Mouse (Mus musculus): ENCODE data around the gene Chrm5.
A peak's percentile ranks its signal among the peaks of the same experiment; 100 is the strongest.

Gene Chrm5

GRCm38 (mm10) chr2:112480669-112481068 lies at the start of gene Chrm5:
Gene Chrm5 (minus strand): TSS chr2:112480769.
- DNase-seq (ENCODE audit: low read depth in 1 of 2, low spot score in 2 of 2): no peak

DNA sequence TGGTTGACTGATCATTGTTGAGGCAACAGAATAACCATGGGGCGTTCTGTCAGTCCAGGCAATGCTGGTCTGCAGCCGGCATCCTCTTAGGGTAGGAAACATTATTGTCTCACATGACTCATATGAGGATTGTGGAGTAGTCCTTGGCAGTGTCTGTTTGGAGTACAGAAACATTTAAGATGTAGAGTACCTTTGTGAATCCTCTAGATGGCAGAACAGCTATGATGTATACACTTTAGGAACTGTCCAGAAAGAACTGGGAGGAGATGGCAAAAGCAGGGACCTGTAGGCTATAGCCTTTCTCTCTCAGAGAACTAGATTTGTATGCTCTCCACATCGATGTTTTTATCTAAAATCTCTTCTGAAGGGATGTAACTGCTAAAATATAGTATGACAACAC lies 46.4 kb upstream of the Chrm5 start:
- no peak for DNase-seq (ENCODE audit: low read depth in 1 of 2, low spot score in 2 of 2)

- DNase-seq (ENCODE audit: low read depth in 1 of 2, low spot score in 2 of 2): no peak
Observed at GRCm38 (mm10) chr2:112520526-112521482, 40.2 kb upstream of the Chrm5 start.

DNA sequence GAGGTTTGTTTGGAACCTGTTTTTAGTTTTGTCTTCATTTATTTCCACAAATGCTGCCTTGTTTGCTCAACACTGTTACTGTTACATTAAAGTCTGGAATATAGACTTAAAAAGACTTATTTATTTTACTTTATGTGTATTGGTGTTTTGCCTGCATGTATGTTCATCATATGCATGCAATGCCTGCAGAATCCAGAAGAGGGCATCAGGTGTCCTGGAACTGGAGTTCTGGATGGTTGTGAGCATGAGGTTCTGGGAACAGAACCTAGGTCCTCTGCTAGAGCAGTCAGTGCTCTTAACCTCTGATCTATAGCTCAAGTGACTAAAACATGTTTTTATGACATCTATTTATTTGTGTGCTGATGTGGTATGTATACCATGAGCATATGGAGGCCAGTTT lies 38.0 kb upstream of the Chrm5 start:
- no peak for DNase-seq (ENCODE audit: low read depth in 1 of 2, low spot score in 2 of 2)

GRCm38 (mm10) chr2:112517218-112517617 lies 36.6 kb upstream of the Chrm5 start:
- no peak for DNase-seq (ENCODE audit: low read depth in 1 of 2, low spot score in 2 of 2)

DNA sequence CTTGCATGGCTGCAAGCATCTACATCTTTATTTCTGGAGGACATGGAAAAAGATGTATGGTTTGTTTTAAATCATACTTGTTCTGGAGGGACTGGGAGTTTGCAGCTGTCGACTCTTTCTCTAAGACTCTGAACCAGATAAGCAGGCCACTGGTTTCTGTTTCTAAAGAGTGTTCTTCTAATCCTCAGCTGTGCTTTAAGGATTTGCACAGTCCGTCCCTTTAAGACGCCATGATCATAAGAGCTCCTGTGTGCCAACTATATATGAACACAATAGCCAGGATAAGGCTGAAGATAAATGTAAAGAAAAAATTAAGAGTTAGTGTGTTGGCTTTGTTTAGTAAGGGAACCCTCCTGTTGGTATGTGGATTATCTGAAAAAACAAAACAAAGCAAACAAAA lies 36.2 kb upstream of the Chrm5 start:
- DNase-seq (ENCODE audit: low read depth in 1 of 2, low spot score in 2 of 2): no peak

DNA sequence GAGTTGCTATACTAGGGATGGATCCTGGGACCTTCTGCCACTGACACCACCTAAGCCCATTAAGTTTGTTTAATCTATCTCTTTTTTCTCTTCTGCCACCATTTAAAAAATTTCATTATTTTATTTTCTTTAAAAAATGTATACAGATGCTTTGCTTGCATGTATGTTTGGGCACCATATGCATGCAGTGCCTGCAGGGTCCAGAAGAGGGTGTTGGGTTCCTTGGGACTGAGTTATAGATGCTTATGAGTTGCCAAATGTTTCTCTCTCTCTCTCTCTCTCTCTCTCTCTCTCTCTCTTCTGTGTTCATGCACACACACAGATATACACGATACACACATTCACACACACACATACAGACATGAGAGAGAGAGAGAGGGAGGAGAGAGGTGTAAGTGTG lies 32.5 kb upstream of the Chrm5 start:
- DNase-seq (ENCODE audit: low read depth in 1 of 2, low spot score in 2 of 2): no peak

- DNase-seq (ENCODE audit: low read depth in 1 of 2, low spot score in 2 of 2): no peak
Observed at GRCm38 (mm10) chr2:112510140-112510539, 29.6 kb upstream of the Chrm5 start.

DNA sequence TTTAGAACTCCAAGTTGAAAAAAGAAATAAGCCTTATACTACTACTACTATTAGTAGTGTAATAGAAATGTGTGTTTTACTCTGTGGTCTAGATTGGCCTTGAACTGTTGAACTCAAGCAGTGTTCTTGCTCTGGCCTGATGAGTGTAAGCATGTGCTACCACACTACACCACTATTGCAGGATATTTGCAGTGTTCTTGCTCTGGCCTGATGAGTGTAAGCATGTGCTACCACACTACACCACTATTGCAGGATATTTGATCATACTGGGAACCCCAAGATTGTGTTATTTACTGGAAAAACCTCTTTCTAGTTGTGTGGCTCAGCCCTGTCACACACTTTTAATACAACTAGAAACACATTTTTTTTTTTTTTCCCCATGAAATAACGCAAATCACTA lies 26.9 kb upstream of the Chrm5 start:
- no peak for DNase-seq (ENCODE audit: low read depth in 1 of 2, low spot score in 2 of 2)

- no peak for DNase-seq (ENCODE audit: low read depth in 1 of 2, low spot score in 2 of 2)
Observed at GRCm38 (mm10) chr2:112506841-112507435, 26.4 kb upstream of the Chrm5 start.

GRCm38 (mm10) chr2:112503978-112504377 lies 23.4 kb upstream of the Chrm5 start:
- DNase-seq (ENCODE audit: low read depth in 1 of 2, low spot score in 2 of 2): no peak

DNA sequence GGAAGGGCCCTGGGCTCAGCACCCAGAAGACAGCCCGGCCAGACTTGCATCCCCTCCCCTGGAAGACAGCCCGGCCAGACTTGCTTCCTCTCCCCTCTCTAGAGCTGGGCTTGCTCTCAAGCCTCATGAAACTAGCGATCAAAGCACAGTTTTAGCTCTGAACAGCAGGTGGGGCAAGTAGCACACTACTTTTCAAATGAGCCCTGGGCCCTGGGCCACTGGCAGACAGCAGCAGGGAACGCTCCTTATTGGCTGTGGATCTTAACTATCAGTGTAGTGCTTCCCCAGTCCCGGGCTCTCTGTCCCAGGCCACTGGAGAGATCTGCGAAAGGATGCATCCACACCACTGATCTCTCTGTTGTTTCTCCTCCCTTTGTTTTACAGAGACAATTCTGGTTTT lies 20.6 kb upstream of the Chrm5 start:
- DNase-seq (ENCODE audit: low read depth in 1 of 2, low spot score in 2 of 2): no peak

- no peak for DNase-seq (ENCODE audit: low read depth in 1 of 2, low spot score in 2 of 2)
Observed at GRCm38 (mm10) chr2:112497851-112498250, 17.3 kb upstream of the Chrm5 start.

DNA sequence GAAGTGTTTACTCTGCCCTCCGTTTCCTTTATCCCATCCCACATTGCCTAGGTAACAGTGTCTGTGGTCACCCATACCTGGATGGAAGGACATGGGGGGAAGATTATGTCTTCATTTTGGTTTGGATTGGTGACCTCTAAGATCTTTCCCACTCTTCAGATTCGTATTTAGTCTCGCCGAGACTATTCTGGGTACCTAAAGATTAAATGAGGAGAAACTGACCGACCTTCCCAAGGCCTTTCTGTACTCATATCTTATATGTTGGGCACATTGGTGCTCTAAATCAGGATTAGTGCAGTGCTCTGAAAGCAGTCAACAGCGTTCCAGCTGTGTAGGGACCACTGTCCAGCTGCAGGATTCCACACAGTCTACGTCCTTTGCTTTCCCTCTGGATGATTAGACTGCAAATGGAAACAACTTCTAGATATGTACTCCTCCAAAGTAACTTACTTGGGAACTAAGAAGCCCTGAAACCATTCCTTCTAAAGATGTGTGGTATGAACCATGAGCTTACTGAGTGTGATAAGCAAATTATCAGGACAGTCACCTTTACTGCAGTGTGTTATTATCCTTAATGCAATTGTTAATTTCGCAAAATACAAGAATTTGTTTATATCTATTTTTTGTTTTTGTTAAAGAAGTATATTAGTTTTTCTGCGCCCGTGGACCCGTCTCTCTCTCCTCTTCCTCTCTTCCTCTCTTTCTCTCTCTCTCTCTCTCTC lies 13.1 kb upstream of the Chrm5 start:
- DNase-seq (ENCODE audit: low read depth in 1 of 2, low spot score in 2 of 2): no peak

DNA sequence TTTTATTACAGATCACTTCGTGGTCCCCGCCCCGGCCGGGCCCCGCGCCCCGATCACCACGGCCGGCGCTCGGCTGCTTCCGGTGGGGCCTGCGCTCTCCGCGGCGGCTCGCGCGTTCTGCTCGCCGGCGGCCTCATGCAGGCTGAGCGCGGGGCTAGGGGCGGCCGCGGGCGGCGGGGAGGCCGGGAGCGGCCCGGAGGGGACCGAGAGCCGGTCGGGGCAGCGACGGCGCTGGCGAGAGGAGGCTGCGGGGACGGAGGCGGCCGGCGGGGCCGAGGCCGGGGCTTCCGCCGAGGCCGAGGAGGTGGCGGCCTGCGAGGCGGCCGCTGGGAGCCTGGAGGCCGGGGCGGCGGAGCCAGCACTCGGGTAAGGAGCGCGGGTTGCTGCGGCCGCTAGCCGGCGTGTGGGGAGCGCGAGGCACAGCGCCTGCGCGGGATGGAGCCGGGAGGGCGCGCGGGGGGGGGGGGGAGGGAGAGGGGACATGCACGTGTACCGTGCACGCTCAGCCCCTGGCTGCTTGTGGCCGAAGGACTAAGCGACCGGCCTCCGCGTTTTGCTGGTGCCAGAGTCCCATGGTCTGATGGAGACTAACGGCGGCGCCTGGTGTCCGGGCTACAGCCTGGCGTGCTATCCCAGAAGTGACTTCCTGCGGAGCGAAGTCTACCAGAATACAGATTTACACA lies 12.4 kb upstream of the Chrm5 start, which contains the start of gene Aven:
Aven (plus strand) TSS at position 109 of the 683 bp plus-strand sequence.
- DNase-seq (ENCODE audit: low read depth in 1 of 2, low spot score in 2 of 2): peak; percentile 12 to 59

DNA sequence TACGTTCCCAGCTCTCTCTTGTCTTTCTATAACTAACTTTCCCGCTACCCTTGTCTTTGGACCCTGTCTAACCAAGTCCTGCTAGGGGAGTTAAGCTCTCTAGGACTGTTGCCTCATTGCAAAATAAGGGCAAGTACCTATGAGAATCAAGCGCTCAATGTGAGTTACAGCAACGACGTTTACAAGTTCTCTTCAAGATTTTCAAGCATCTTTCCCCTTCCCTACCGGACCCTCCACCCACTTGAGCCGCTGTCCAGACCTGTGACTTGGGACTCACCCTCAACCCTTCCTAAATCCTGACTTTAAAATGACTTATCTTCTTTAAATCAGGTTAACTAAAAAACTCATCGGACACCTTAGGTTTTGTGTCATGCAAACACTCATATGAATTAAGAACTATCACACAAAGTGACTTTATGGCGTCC lies 11.9 kb upstream of the Chrm5 start:
- no peak for DNase-seq (ENCODE audit: low read depth in 1 of 2, low spot score in 2 of 2)

GRCm38 (mm10) chr2:112491629-112492028 lies 11.1 kb upstream of the Chrm5 start:
- no peak for DNase-seq (ENCODE audit: low read depth in 1 of 2, low spot score in 2 of 2)

GRCm38 (mm10) chr2:112490483-112491196 lies 10.1 kb upstream of the Chrm5 start:
- no peak for DNase-seq (ENCODE audit: low read depth in 1 of 2, low spot score in 2 of 2)

- DNase-seq (ENCODE audit: low read depth in 1 of 2, low spot score in 2 of 2): no peak
Observed at GRCm38 (mm10) chr2:112484886-112485285, 4.3 kb upstream of the Chrm5 start.

DNA sequence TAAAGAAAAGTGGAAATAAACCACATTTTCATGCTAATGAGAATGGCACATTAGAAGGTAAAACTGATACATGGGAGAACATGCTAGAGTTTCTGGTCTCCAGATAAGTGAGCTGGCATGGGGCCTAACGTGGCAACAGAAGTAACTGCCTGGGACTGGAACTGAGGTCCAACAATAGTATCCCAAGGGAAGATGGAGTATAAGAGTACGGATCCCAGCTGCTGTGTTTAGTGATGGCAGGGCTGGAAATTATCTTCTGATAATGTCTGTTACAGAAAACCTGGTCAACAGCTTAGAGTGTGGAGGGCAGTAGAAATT lies 2.7 kb upstream of the Chrm5 start:
- DNase-seq (ENCODE audit: low read depth in 1 of 2, low spot score in 2 of 2): no peak
